Mouse (Mus musculus) liver, postnatal 0 days (tissue): Measurements from ENCODE around the gene Msi2. TPM values are rescaled to one million over a fixed set of nuclear protein-coding genes. Genes with fewer than 3 reads are reported as not detected.

Source experiments
- ATAC-seq: fragments of 200-750 bp; cut with Nextera tagmentation; 2 replicates; pipeline ENCODE4 v1.8.0; 2017; ENCODE audit warnings: mild to moderate bottlenecking, moderate library complexity
- DNase-seq: peaks from one replicate; pipeline ENCODE4 v3.0.0-alpha.2; 2016
- H3K27ac ChIP-seq: fragments of 300-500 bp; sonication (generic); 2 replicates; pipeline ENCODE4 v1.5.1; 2014; ENCODE audit warnings: antibody characterized with exemption, moderate library complexity, mild to moderate bottlenecking, low read depth
- H3K27me3 ChIP-seq: fragments of 300-500 bp; sonication (generic); 2 replicates; pipeline ENCODE4 v1.6.1; 2014; ENCODE audit warnings: low read length, control low read depth, mixed read lengths; ENCODE audit not compliant: insufficient read depth
- H3K36me3 ChIP-seq: fragments of 300-500 bp; sonication (generic); replicated peaks from 2 replicates; pipeline ENCODE4 v1.6.1; 2014; ENCODE audit warnings: mild to moderate bottlenecking, control low read depth, low read length, moderate library complexity, mixed read lengths; ENCODE audit not compliant: insufficient read depth
- H3K4me1 ChIP-seq: fragments of 300-500 bp; sonication (generic); 2 replicates; pipeline ENCODE4 v1.6.1; 2014; ENCODE audit warnings: antibody characterized with exemption, mild to moderate bottlenecking, control low read depth; ENCODE audit not compliant: insufficient read depth
- H3K4me2 ChIP-seq: fragments of 300-500 bp; sonication (generic); 2 replicates; pipeline ENCODE4 v1.6.1; 2014; ENCODE audit warnings: low read depth, mild to moderate bottlenecking, low read length, moderate library complexity, mixed read lengths
- H3K4me3 ChIP-seq: fragments of 300-500 bp; sonication (generic); 2 replicates; pipeline ENCODE4 v1.5.1; 2014; ENCODE audit warnings: low read depth, low read length
- H3K9ac ChIP-seq: fragments of 300-500 bp; sonication (generic); replicated peaks from 2 replicates; pipeline ENCODE4 v1.6.1; 2014; ENCODE audit warnings: mild to moderate bottlenecking, moderate library complexity
- H3K9me3 ChIP-seq: fragments of 300-500 bp; sonication (generic); 2 replicates; pipeline ENCODE4 v1.6.1; 2016; ENCODE audit warnings: mild to moderate bottlenecking, control low read depth, low read length, mixed read lengths
- CTCF ChIP-seq: sonication (generic); IDR thresholded peaks from 2 replicates; pipeline ENCODE4 v1.5.1; 2016; ENCODE audit warnings: antibody characterized with exemption, low read depth
- EP300 ChIP-seq: IDR thresholded peaks from 2 replicates; pipeline ENCODE4 v1.6.1; 2016; ENCODE audit warnings: antibody characterized with exemption, low read depth, mild to moderate bottlenecking
- WGBS: fragments of 180-500 bp; shearing (Covaris S2); extraction: QIAGEN DNeasy Blood & Tissue Kit; methylation state at CpG from one replicate; pipeline ENCODE4 v1.1.7; 2014; ENCODE audit not compliant: insufficient replicate concordance; 5-methylcytosine and 5-hydroxymethylcytosine counted together
- polyA plus RNA-seq: library from polyadenylated mRNA; unstranded; fragments of >200 nt; fragmentation: Nextera tagmentation; extraction: Ambion mirVana; gene quantifications from 2 replicates; pipeline ENCODE4 v1.2.1, GENCODE M21; 2015

Gene Msi2
- polyA plus RNA-seq, 1 experiment from 2014 or later, result 3.7 TPM

GRCm38 (mm10) chr11:88482636-88483035 is 235.7 kb downstream of the Msi2 start:
- H3K4me3 ChIP-seq, result no peak overlapping the region
- no peak overlapping the region for H3K27ac ChIP-seq
- no peaks in the 10 kb centered on the region for H3K27me3 ChIP-seq
- H3K4me1 ChIP-seq, result peaks cover 4% of the 10 kb centered on the region; the same call in 1 of the 2 replicates
- DNase-seq (no peak), ATAC-seq (no peak)
- no peak overlapping the region for H3K9ac ChIP-seq
- H3K4me2 ChIP-seq, result no peak overlapping the region
- TF ChIP-seq CTCF (no peak), EP300 (no peak)
- H3K36me3 ChIP-seq, result peaks cover 3% of the 10 kb centered on the region
- no peaks in the 10 kb centered on the region for H3K9me3 ChIP-seq
- 85% methylated on average over 11 of the region's 11 CpGs for WGBS

- H3K4me1 ChIP-seq, result peaks cover 4% of the 10 kb centered on the region; the same call in 1 of the 2 replicates
- no peaks in the 10 kb centered on the region for H3K9me3 ChIP-seq
- no peak overlapping the region for H3K9ac ChIP-seq
- peaks cover 3% of the 10 kb centered on the region for H3K36me3 ChIP-seq
- H3K4me2 ChIP-seq, result no peak overlapping the region
- ATAC-seq, result no peak
- DNase-seq, result no peak
- H3K4me3 ChIP-seq, result no peak overlapping the region
- no peak overlapping the region for H3K27ac ChIP-seq
- 82% methylated on average over 6 of the region's 6 CpGs for WGBS
- TF ChIP-seq CTCF (no peak), EP300 (no peak)
- no peaks in the 10 kb centered on the region for H3K27me3 ChIP-seq
These were observed 236.1 kb downstream of the Msi2 start for GRCm38 (mm10) chr11:88482236-88482635.

GRCm38 (mm10) chr11:88481602-88482161 is 236.6 kb downstream of the Msi2 start:
- no peaks in the 10 kb centered on the region for H3K27me3 ChIP-seq
- 81% methylated on average over 7 of the region's 7 CpGs for WGBS
- H3K4me2 ChIP-seq, result no peak overlapping the region
- no peak overlapping the region for H3K4me3 ChIP-seq
- ATAC-seq (no peak), DNase-seq (no peak)
- no peaks in the 10 kb centered on the region for H3K9me3 ChIP-seq
- H3K4me1 ChIP-seq, result peaks cover 4% of the 10 kb centered on the region; the same call in 1 of the 2 replicates
- H3K27ac ChIP-seq, result no peak overlapping the region
- peaks cover 3% of the 10 kb centered on the region for H3K36me3 ChIP-seq
- H3K9ac ChIP-seq, result no peak overlapping the region
- TF ChIP-seq EP300, result no peak
- no peak for TF ChIP-seq CTCF

- Histone ChIP-seq H3K27me3 (no peaks in the 10 kb centered on the region), H3K9ac (no peak overlapping the region), H3K4me3 (no peak overlapping the region), H3K4me2 (no peak overlapping the region), H3K27ac (no peak overlapping the region), H3K4me1 (peaks cover 4% of the 10 kb centered on the region; the same call in 1 of the 2 replicates), H3K36me3 (peaks cover 3% of the 10 kb centered on the region), H3K9me3 (no peaks in the 10 kb centered on the region)
- ATAC-seq (no peak), DNase-seq (no peak)
- 70% methylated on average over 9 of the region's 9 CpGs for WGBS
- TF ChIP-seq CTCF (no peak), EP300 (no peak)
These were observed 237.2 kb downstream of the Msi2 start for GRCm38 (mm10) chr11:88481092-88481601.

- TF ChIP-seq CTCF (no peak), EP300 (no peak)
- ATAC-seq, result no peak
- Histone ChIP-seq H3K9me3 (no peaks in the 10 kb centered on the region), H3K27me3 (no peaks in the 10 kb centered on the region), H3K4me3 (no peak overlapping the region), H3K27ac (no peak overlapping the region), H3K4me1 (peaks cover 4% of the 10 kb centered on the region; the same call in 1 of the 2 replicates), H3K4me2 (no peak overlapping the region), H3K36me3 (peaks cover 3% of the 10 kb centered on the region), H3K9ac (no peak overlapping the region)
- DNase-seq, result no peak
- 86% methylated on average over 5 of the region's 5 CpGs for WGBS
These were observed 238.8 kb downstream of the Msi2 start for GRCm38 (mm10) chr11:88479498-88479897.

GRCm38 (mm10) chr11:88474889-88475440 is 243.3 kb downstream of the Msi2 start:
- H3K4me2 ChIP-seq, result no peak overlapping the region
- no peak for TF ChIP-seq CTCF
- TF ChIP-seq EP300, result no peak
- H3K27me3 ChIP-seq, result no peaks in the 10 kb centered on the region
- 72% methylated on average over 4 of the region's 4 CpGs for WGBS
- no peaks in the 10 kb centered on the region for H3K9me3 ChIP-seq
- H3K4me3 ChIP-seq, result no peak overlapping the region
- peaks cover 3% of the 10 kb centered on the region for H3K36me3 ChIP-seq
- H3K27ac ChIP-seq, result no peak overlapping the region
- DNase-seq, result no peak
- H3K4me1 ChIP-seq, result no peaks in the 10 kb centered on the region; the same call in 1 of the 2 replicates
- ATAC-seq, result no peak
- no peak overlapping the region for H3K9ac ChIP-seq
